Mouse (Mus musculus) heart, embryonic 12.5 days (tissue): ENCODE measurements around the gene Rexo1. TPM values are rescaled to one million over a fixed set of nuclear protein-coding genes. Genes with fewer than 3 reads are reported as not detected.

Source experiments
- ATAC-seq: fragments of 200-750 bp; cut with Nextera tagmentation; 2 replicates; pipeline ENCODE4 v1.8.0; 2017; ENCODE audit warnings: moderate TSS enrichment, moderate library complexity; ENCODE audit not compliant: insufficient number of reproducible peaks, low FRiP score
- H3K27ac ChIP-seq: fragments of 300-500 bp; sonication (generic); 2 replicates; pipeline ENCODE4 v1.5.1; 2016; ENCODE audit warnings: mild to moderate bottlenecking, moderate library complexity; ENCODE audit not compliant: poor library complexity, severe bottlenecking
- H3K27me3 ChIP-seq: fragments of 300-500 bp; sonication (generic); replicated peaks from 2 replicates; pipeline ENCODE4 v1.6.1; 2016; ENCODE audit warnings: mild to moderate bottlenecking, moderate library complexity
- H3K36me3 ChIP-seq: fragments of 300-500 bp; sonication (generic); 2 replicates; pipeline ENCODE4 v1.6.1; 2016; ENCODE audit warnings: mild to moderate bottlenecking, moderate library complexity
- H3K4me1 ChIP-seq: fragments of 300-500 bp; sonication (generic); replicated peaks from 2 replicates; pipeline ENCODE4 v1.6.1; 2016; ENCODE audit warnings: mild to moderate bottlenecking
- H3K4me2 ChIP-seq: fragments of 300-500 bp; sonication (generic); 2 replicates; pipeline ENCODE4 v1.6.1; 2016; ENCODE audit warnings: mild to moderate bottlenecking, moderate library complexity
- H3K4me3 ChIP-seq: fragments of 300-500 bp; sonication (generic); 2 replicates; pipeline ENCODE4 v1.5.1; 2016; ENCODE audit warnings: mild to moderate bottlenecking
- H3K9ac ChIP-seq: fragments of 300-500 bp; sonication (generic); 2 replicates; pipeline ENCODE4 v1.6.1; 2016; ENCODE audit warnings: mild to moderate bottlenecking, moderate library complexity
- H3K9me3 ChIP-seq: fragments of 300-500 bp; sonication (generic); replicated peaks from 2 replicates; pipeline ENCODE4 v1.6.1; 2016; ENCODE audit warnings: mild to moderate bottlenecking, moderate library complexity
- WGBS: fragments of 180-500 bp; shearing (Covaris S2); methylation state at CpG from one replicate; pipeline ENCODE4 v1.1.7; 2016; 5-methylcytosine and 5-hydroxymethylcytosine counted together
- microRNA-seq: library from miRNA; unstranded; fragments of <30 nt; microRNA quantifications from one replicate; pipeline ENCODE4, GENCODE M21; 2017
- polyA plus RNA-seq: library from polyadenylated mRNA; unstranded; fragments of >200 nt; fragmentation: Nextera tagmentation; extraction: Ambion mirVana; gene quantifications from 2 replicates; pipeline ENCODE4 v1.2.1, GENCODE M21; 2016

Rexo1 gene
- polyA plus RNA-seq, 1 experiment from 2014 or later, result 21.5 TPM

DNA sequence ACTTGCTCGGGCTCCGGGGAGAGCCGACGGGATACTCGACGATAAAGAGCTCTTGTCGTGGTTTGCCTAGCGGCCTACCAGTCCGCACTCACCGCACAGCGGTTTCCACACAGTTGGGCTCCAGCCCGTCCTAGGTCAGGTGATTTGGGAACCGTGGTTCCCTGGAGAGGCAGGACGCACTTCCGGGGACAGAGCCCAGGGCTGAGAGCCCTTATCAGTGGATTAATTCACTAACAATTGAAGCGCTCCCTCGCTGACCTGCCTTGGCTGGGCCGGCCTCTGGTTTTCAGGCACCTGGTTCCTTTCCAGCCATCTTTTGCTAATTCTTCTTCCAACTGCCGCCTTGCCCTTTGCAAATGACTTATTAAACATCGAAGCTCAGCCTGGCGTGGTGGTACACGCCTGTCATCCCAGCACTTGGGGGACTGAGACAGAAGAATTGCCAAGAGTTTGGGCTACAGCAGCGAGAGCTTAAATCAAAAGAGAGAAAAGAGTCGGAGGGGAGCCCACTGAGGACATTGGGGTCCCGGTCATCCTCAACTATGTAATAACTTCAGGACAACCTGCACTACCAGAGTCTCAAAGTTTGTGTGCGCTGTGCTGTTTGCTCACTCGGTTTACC, 57.6 kb downstream of the Rexo1 start:
- H3K9ac ChIP-seq, result peak overlapping the region; percentile 26; the same call in 1 of the 2 replicates
- H3K4me3 ChIP-seq, result peak overlapping the region; percentile 25
- ATAC-seq, result no peak
- no peak overlapping the region for H3K27ac ChIP-seq
- peaks cover 91% of the 10 kb centered on the region for H3K27me3 ChIP-seq
- H3K9me3 ChIP-seq, result no peaks in the 10 kb centered on the region
- H3K36me3 ChIP-seq, result no peaks in the 10 kb centered on the region
- peak overlapping the region; percentile 49 for H3K4me2 ChIP-seq
- peaks cover 14% of the 10 kb centered on the region for H3K4me1 ChIP-seq
- WGBS, result 2% methylated on average over 27 of the region's 27 CpGs

- no peak overlapping the region for H3K9ac ChIP-seq
- H3K4me2 ChIP-seq, result no peak overlapping the region
- ATAC-seq, result no peak
- no peaks in the 10 kb centered on the region for H3K36me3 ChIP-seq
- no peak overlapping the region for H3K27ac ChIP-seq
- peaks cover 91% of the 10 kb centered on the region for H3K27me3 ChIP-seq
- H3K4me3 ChIP-seq, result 0 out of 2 replicates have a peak overlapping the region, but pooled peaks have one; percentile 1
- 4% methylated on average over 22 of the region's 22 CpGs for WGBS
- H3K9me3 ChIP-seq, result no peaks in the 10 kb centered on the region
- peaks cover 14% of the 10 kb centered on the region for H3K4me1 ChIP-seq
Observed at GRCm38 (mm10) chr10:80502819-80503314, 58.5 kb downstream of the Rexo1 start.

GRCm38 (mm10) chr10:80502291-80502690, 59.1 kb downstream of the Rexo1 start:
- no peak for ATAC-seq
- Histone ChIP-seq H3K4me2 (no peak overlapping the region), H3K36me3 (no peaks in the 10 kb centered on the region), H3K27ac (no peak overlapping the region), H3K27me3 (peaks cover 91% of the 10 kb centered on the region), H3K9ac (no peak overlapping the region), H3K9me3 (no peaks in the 10 kb centered on the region), H3K4me1 (peaks cover 14% of the 10 kb centered on the region), H3K4me3 (no peak overlapping the region)
- WGBS, result 2% methylated on average over 7 of the region's 7 CpGs

DNA sequence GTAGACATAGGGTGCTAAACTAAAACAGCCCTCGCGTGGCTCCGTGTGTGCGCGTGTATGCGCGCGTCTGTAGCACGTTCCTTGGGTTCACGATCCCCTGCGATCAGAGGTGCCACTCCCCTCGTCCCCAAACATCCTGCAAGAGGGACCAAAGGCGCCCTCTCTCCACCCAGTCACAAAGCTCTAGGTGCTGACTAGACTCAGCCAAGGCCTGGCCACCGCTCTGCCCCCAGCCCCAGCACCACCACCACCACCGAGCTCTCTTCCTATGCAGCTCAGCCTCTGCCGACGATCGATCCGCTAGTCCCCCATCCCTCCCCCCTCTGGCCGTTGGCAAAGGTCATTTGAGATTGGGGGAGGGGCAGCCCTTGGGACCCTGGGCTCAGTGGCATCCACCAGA, 64.9 kb downstream of the Rexo1 start:
- Histone ChIP-seq H3K4me3 (0 out of 2 replicates have a peak overlapping the region, but pooled peaks have one; percentile 42), H3K9me3 (no peaks in the 10 kb centered on the region), H3K27ac (no peak overlapping the region), H3K4me2 (peak overlapping the region; percentile 83), H3K9ac (no peak overlapping the region), H3K36me3 (no peaks in the 10 kb centered on the region), H3K4me1 (peaks cover 28% of the 10 kb centered on the region), H3K27me3 (peaks cover 99% of the 10 kb centered on the region)
- 2% methylated on average over 20 of the region's 20 CpGs for WGBS
- ATAC-seq, result no peak

GRCm38 (mm10) chr10:80495901-80496300, 65.5 kb downstream of the Rexo1 start:
- Histone ChIP-seq H3K36me3 (no peaks in the 10 kb centered on the region), H3K9me3 (no peaks in the 10 kb centered on the region), H3K4me2 (peak overlapping the region; percentile 83), H3K4me1 (peaks cover 33% of the 10 kb centered on the region), H3K27me3 (peaks cover 99% of the 10 kb centered on the region), H3K4me3 (peak overlapping the region; percentile 42), H3K27ac (no peak overlapping the region), H3K9ac (0 out of 2 replicates have a peak overlapping the region, but pooled peaks have one; percentile 36)
- ATAC-seq, result no peak
- WGBS, result under 1% methylated on average over 35 of the region's 35 CpGs

- 1% methylated on average over 42 of the region's 42 CpGs for WGBS
- Histone ChIP-seq H3K36me3 (no peaks in the 10 kb centered on the region), H3K9ac (peak within 1 kb of the TSS; percentile 36)
Observed at GRCm38 (mm10) chr10:80494732-80495131, 66.6 kb downstream of the Rexo1 start, which contains the start of gene Onecut3. Gene Onecut3, plus strand, starts transcription at chr10:80494835.

More at GRCm38 (mm10) chr10:80494732-80495131, 66.6 kb downstream of the Rexo1 start, which contains the start of gene Onecut3:
- Histone ChIP-seq H3K4me3 (peak within 1 kb of the TSS; percentile 42), H3K27me3 (peaks cover 99% of the 10 kb centered on the region), H3K4me1 (peaks cover 43% of the 10 kb centered on the region), H3K4me2 (peak within 1 kb of the TSS; percentile 83), H3K9me3 (no peaks in the 10 kb centered on the region), H3K27ac (no peak within 1 kb of the TSS)
- peak; percentile 43; the same call in 1 of the 2 replicates for ATAC-seq

Small RNA genes within 50 kb of the gene (microRNA-seq; reads per million reads assigned to microRNA genes)
- not detected for gene Mir6912

Other genes with a start within 250 kb of the Rexo1 start
- gene 2310011J03Rik, start 241.0 kb downstream of the Rexo1 start, polyA plus RNA-seq, result 32.7 and 32.8 TPM in 2 replicates
- gene Pcsk4, start 232.1 kb downstream of the Rexo1 start, polyA plus RNA-seq, result 1.0 and 1.5 TPM in 2 replicates
- gene Reep6, start 231.6 kb downstream of the Rexo1 start, polyA plus RNA-seq, result 3.1 and 3.7 TPM in 2 replicates
- gene Adamtsl5, start 213.1 kb downstream of the Rexo1 start, polyA plus RNA-seq, result 5.3 and 6.7 TPM in 2 replicates
- gene Plk5, start 205.1 kb downstream of the Rexo1 start, polyA plus RNA-seq, result not detected in 2 replicates
- 6.1 and 6.2 TPM in 2 replicates for gene Mex3d, start 173.9 kb downstream of the Rexo1 start, polyA plus RNA-seq
- gene Mbd3, start 162.0 kb downstream of the Rexo1 start, polyA plus RNA-seq, result 176 and 181 TPM in 2 replicates
- 951 and 1,026 TPM in 2 replicates for gene Uqcr11, start 154.7 kb downstream of the Rexo1 start, polyA plus RNA-seq
- 85.8 and 89.4 TPM in 2 replicates for gene Tcf3, start 127.9 kb downstream of the Rexo1 start, polyA plus RNA-seq
- not detected in 2 replicates for gene Onecut3, start 66.7 kb downstream of the Rexo1 start, polyA plus RNA-seq
- 0.05 and 0.17 TPM in 2 replicates for gene Atp8b3, start 22.4 kb downstream of the Rexo1 start, polyA plus RNA-seq
- gene Klf16, start 15.8 kb upstream of the Rexo1 start, polyA plus RNA-seq, result 7.9 and 8.5 TPM in 2 replicates
- gene Abhd17a, start 28.8 kb upstream of the Rexo1 start, polyA plus RNA-seq, result 99.4 and 105 TPM in 2 replicates
- gene Scamp4, start 41.3 kb upstream of the Rexo1 start, polyA plus RNA-seq, result 67.4 and 70.0 TPM in 2 replicates
- 3.5 and 4.1 TPM in 2 replicates for gene Adat3, start 41.3 kb upstream of the Rexo1 start, polyA plus RNA-seq
- 2.4 and 2.6 TPM in 2 replicates for gene Gm49322, start 44.5 kb upstream of the Rexo1 start, polyA plus RNA-seq
- 131 and 136 TPM in 2 replicates for gene Csnk1g2, start 61.3 kb upstream of the Rexo1 start, polyA plus RNA-seq
- gene Btbd2, start 95.5 kb upstream of the Rexo1 start, polyA plus RNA-seq, result 64.9 and 65.7 TPM in 2 replicates
- gene Mknk2, start 116.6 kb upstream of the Rexo1 start, polyA plus RNA-seq, result 99.6 and 102 TPM in 2 replicates
- 34.8 and 38.1 TPM in 2 replicates for gene Mob3a, start 140.4 kb upstream of the Rexo1 start, polyA plus RNA-seq
- 13.2 and 18.4 TPM in 2 replicates for gene Izumo4, start 140.6 kb upstream of the Rexo1 start, polyA plus RNA-seq
- 56.5 and 58.9 TPM in 2 replicates for gene Ap3d1, start 180.7 kb upstream of the Rexo1 start, polyA plus RNA-seq
- 25.7 and 30.9 TPM in 2 replicates for gene Dot1l, start 193.6 kb upstream of the Rexo1 start, polyA plus RNA-seq
- 51.2 and 58.3 TPM in 2 replicates for gene Sf3a2, start 236.6 kb upstream of the Rexo1 start, polyA plus RNA-seq
- gene Plekhj1, start 237.1 kb upstream of the Rexo1 start, polyA plus RNA-seq, result 82.4 and 83.2 TPM in 2 replicates
- 0.14 and 0.23 TPM in 2 replicates for gene Amh, start 243.7 kb upstream of the Rexo1 start, polyA plus RNA-seq